Mouse (Mus musculus) myocyte (in vitro differentiated cells): ENCODE measurements around the gene Men1.

Experiments
- E2F4 ChIP-seq: IDR thresholded peaks from one replicate; pipeline ENCODE4 v1.6.1; 2011; ENCODE audit warnings: mild to moderate bottlenecking, control low read depth, moderate library complexity; ENCODE audit not compliant: insufficient read depth
- POLR2A ChIP-seq: IDR thresholded peaks from one replicate; pipeline ENCODE4 v1.6.1; 2011; ENCODE audit warnings: low read depth, mild to moderate bottlenecking, control low read depth, moderate library complexity; ENCODE audit not compliant: insufficient read length

GRCm38 (mm10) chr19:6291117-6291781 is 43.5 kb upstream of the Men1 start:
- TF ChIP-seq E2F4 (no peak), POLR2A (no peak)
